ENCODE assay signal across 23 mouse cellular contexts in the genomic region with DNA sequence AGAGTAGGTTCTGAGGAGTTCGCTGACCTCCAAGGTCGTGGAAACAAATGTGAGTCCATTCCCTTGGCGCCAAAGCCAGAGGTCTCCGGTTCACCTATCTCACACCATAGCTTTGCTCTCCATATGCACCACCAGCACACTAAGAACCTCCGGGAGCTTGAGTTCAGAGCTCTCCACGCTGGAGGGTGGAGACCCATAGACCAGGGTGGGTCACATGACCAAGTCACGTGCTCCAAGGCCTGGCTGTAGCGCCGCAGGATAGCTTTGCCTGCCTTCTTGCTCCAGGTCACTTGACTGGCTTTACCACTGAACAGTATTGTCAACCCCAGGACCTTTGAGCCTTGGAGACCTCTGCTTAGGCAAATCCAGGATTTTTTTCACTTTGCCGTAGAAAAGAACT.
A peak's percentile ranks its signal among the peaks of the same experiment; 100 is the strongest.
DNase-seq lines count a peak whose midpoint lies in the region; ATAC-seq and TF ChIP-seq lines count a peak whose summit lies in the region.
"Had no signal": no experiment of that assay in that cellular context is flagged by ENCODE, and none has a peak within 500 bp of the region (broad histone marks: within the 10 kb centered on the region; RNA-seq: fewer than 3 reads in every experiment).

No protein-coding gene starts in this region.

- TF ChIP-seq CTCF in CH12.LX (conservative IDR thresholded peaks at IDR 0.05 in 1 of 2, IDR thresholded peaks at IDR 0.05 in 1 of 2; ENCODE audit: low read depth in 2 of 2, low read length in 2 of 2) = no peak
- TF ChIP-seq CTCF in MEL (IDR thresholded peaks at IDR 0.05 in 2 of 3, conservative IDR thresholded peaks at IDR 0.05 in 1 of 3; ENCODE audit: control insufficient read depth in 1 of 3, insufficient read depth in 1 of 3, low read depth in 2 of 3, low read length in 3 of 3, poor library complexity in 1 of 3, severe bottlenecking in 1 of 3) = no peak

- H3K4me1 ChIP-seq in heart, embryonic 13.5 days = peaks cover 14% of the 10 kb centered on the region
- H3K4me1 ChIP-seq in CH12.LX (ENCODE audit: control insufficient read depth in 1 of 2, insufficient read depth in 2 of 2) (peaks cover 4 to 29% of the 10 kb centered on the region in 2 experiments), MEL (ENCODE audit: control insufficient read depth in 1 of 2, insufficient read depth in 2 of 2, low read length in 2 of 2) (peaks cover 0 to 13% of the 10 kb centered on the region in 2 experiments; a peak in 3 of 4 replicates)

- no peak for TF ChIP-seq EP300 in CH12.LX (IDR thresholded peaks at IDR 0.05; ENCODE audit: low read length)
- no peak for TF ChIP-seq EP300 in MEL (IDR thresholded peaks at IDR 0.05; ENCODE audit: low read depth in 1 of 2, low read length in 2 of 2)

- DNase-seq in heart, postnatal 10 days = no peak
- DNase-seq in CH12.LX (ENCODE audit: extremely low read depth) = no peak
- no peak for DNase-seq in MEL (ENCODE audit: low read depth, low spot score)
- DNase-seq in yolk sac, embryonic 10.5 days (ENCODE audit: low spot score) = peak; percentile 42
- DNase-seq in adrenal gland, adult 2 months = no peak
- no peak for DNase-seq in Muller cell, postnatal 12 days (ENCODE audit: inconsistent ontology term)
- DNase-seq: cerebellum, adult 2 months; cerebellum, postnatal 14 days; gastrocnemius, postnatal 14 days; kidney, adult 11 months; kidney, postnatal 25 days; lung, adult 18-20 months; thymus, postnatal 14 days had no signal

- H3K9me3 ChIP-seq in heart, embryonic 13.5 days = no peaks in the 10 kb centered on the region
- H3K9me3 ChIP-seq in CH12.LX (replicated peaks; ENCODE audit: low read length) (peaks cover 5% of the 10 kb centered on the region), MEL (replicated peaks; ENCODE audit: insufficient read depth, low read length) (no peaks in the 10 kb centered on the region)
- H3K9me3 ChIP-seq: forebrain, embryonic 12.5 days; hindbrain, embryonic 15.5 days; kidney, embryonic 15.5 days; midbrain, embryonic 13.5 days; neural tube, embryonic 13.5 days had no signal

- H3K4me3 ChIP-seq in heart, embryonic 13.5 days = no peak overlapping the region
- H3K4me3 ChIP-seq in CH12.LX (replicated peaks in 1 of 3; ENCODE audit: low read depth in 2 of 3, low read length in 2 of 3, poor library complexity in 1 of 3) (no peak overlapping the region), MEL (ENCODE audit: control insufficient read depth in 1 of 2, insufficient read depth in 1 of 2, low read depth in 2 of 2, low read length in 2 of 2) (no peak overlapping the region)
- H3K4me3 ChIP-seq: erythroblast, embryonic 14.5 days; forebrain, embryonic 12.5 days; hindbrain, embryonic 15.5 days; kidney, embryonic 15.5 days; midbrain, embryonic 13.5 days; neural tube, embryonic 13.5 days had no signal

- TF ChIP-seq POLR2A in CH12.LX (IDR thresholded peaks at IDR 0.05; ENCODE audit: low read depth, low read length) = no peak
- no peak for TF ChIP-seq POLR2A in MEL (IDR thresholded peaks at IDR 0.05; ENCODE audit: control insufficient read depth in 1 of 2, insufficient read depth in 1 of 2, low read depth in 1 of 2, low read length in 2 of 2, poor library complexity in 1 of 2)

- H3K4me2 ChIP-seq in heart, embryonic 13.5 days = no peak overlapping the region
- no peak overlapping the region for H3K4me2 ChIP-seq in CH12.LX (ENCODE audit: insufficient read depth, low read depth, poor library complexity, severe bottlenecking)
- H3K4me2 ChIP-seq: forebrain, embryonic 12.5 days; hindbrain, embryonic 15.5 days; kidney, embryonic 15.5 days; midbrain, embryonic 13.5 days; neural tube, embryonic 13.5 days had no signal

- no peaks in the 10 kb centered on the region for H3K36me3 ChIP-seq in heart, embryonic 13.5 days
- H3K36me3 ChIP-seq in CH12.LX (replicated peaks in 1 of 2; ENCODE audit: control insufficient read depth in 1 of 2, insufficient read depth in 1 of 2, low read length in 1 of 2) = peaks cover 24 to 51% of the 10 kb centered on the region in 2 experiments
- peaks cover 2 to 16% of the 10 kb centered on the region in 2 experiments; a peak in 3 of 4 replicates for H3K36me3 ChIP-seq in MEL (ENCODE audit: control insufficient read depth in 1 of 2, insufficient read depth in 2 of 2, low read length in 2 of 2)
- H3K36me3 ChIP-seq: forebrain, embryonic 12.5 days; hindbrain, embryonic 15.5 days; midbrain, embryonic 13.5 days; neural tube, embryonic 13.5 days had no signal

- dilution Hi-C loops in CH12.LX (cut with MboI; ENCODE audit: extremely low pct_ligation_motif_present, extremely low pct_unique_long_range_greater_than_20kb, low sequenced_read_pairs) = no loop called here

- no peak overlapping the region for H3K27ac ChIP-seq in heart, embryonic 13.5 days (replicated peaks)
- H3K27ac ChIP-seq in CH12.LX (ENCODE audit: insufficient read depth, low read depth) = no peak overlapping the region
- no peak overlapping the region for H3K27ac ChIP-seq in MEL (ENCODE audit: control insufficient read depth, low read depth, low read length)
- H3K27ac ChIP-seq: forebrain, embryonic 12.5 days; hindbrain, embryonic 15.5 days; kidney, embryonic 15.5 days; macrophage; midbrain, embryonic 13.5 days; neural tube, embryonic 13.5 days had no signal

- in situ Hi-C loops in CH12.LX (cut with MboI; ENCODE audit: low pct_ligation_motif_present, low pct_unique_long_range_greater_than_20kb, low sequenced_read_pairs) = no loop called here

- H3K79me2 ChIP-seq in CH12.LX (replicated peaks; ENCODE audit: control insufficient read depth, extremely low read depth, insufficient read depth, poor library complexity, severe bottlenecking) (peaks cover 7% of the 10 kb centered on the region), MEL (ENCODE audit: control insufficient read depth, insufficient read depth, low read length, poor library complexity) (no peaks in the 10 kb centered on the region; the same call in 1 of the 2 replicates)

- peak; percentile 70; the same call in 1 of the 2 replicates for ATAC-seq in heart, embryonic 13.5 days (ENCODE audit: extremely low read depth, insufficient number of reproducible peaks, low FRiP score, low TSS enrichment)
- ATAC-seq: inflammation-experienced regulatory T-cells, adult 6 months; lung, postnatal 0 days; midbrain, embryonic 13.5 days had no signal

- no peaks in the 10 kb centered on the region for H3K27me3 ChIP-seq in heart, embryonic 13.5 days (replicated peaks)
- H3K27me3 ChIP-seq in CH12.LX (replicated peaks) (no peaks in the 10 kb centered on the region), MEL (ENCODE audit: control insufficient read depth in 1 of 2, insufficient read depth in 2 of 2, low read length in 2 of 2) (no peaks in the 10 kb centered on the region)
- H3K27me3 ChIP-seq: forebrain, embryonic 12.5 days; hindbrain, embryonic 15.5 days; kidney, embryonic 15.5 days; midbrain, embryonic 13.5 days; neural tube, embryonic 13.5 days had no signal

- TF ChIP-seq RAD21 in CH12.LX (IDR thresholded peaks at IDR 0.05; ENCODE audit: low read depth, low read length) (no peak), MEL (IDR thresholded peaks at IDR 0.05; ENCODE audit: low read depth, low read length) (no peak)

- intact Hi-C loops in heart, postnatal 10 days (cut with DNase I) = no loop called here

- 79% methylated on average over 10 of the region's 10 CpGs for WGBS in heart, embryonic 13.5 days

- no peak overlapping the region for H3K9ac ChIP-seq in heart, embryonic 13.5 days
- H3K9ac ChIP-seq in CH12.LX (ENCODE audit: insufficient read depth, low read depth) (no peak overlapping the region), MEL (ENCODE audit: control insufficient read depth, low read depth, low read length, poor library complexity, severe bottlenecking) (no peak overlapping the region)
- H3K9ac ChIP-seq: forebrain, embryonic 12.5 days; hindbrain, embryonic 15.5 days; kidney, embryonic 15.5 days; midbrain, embryonic 13.5 days; neural tube, embryonic 13.5 days had no signal

TF ChIP-seq in CH12.LX, 34 proteins besides CTCF, POLR2A, EP300 and RAD21:
- peak; percentile 9; the same call in 1 of the 2 replicates for TF ChIP-seq USF1 (IDR thresholded peaks at IDR 0.05; ENCODE audit: low read depth, low read length)
- TF ChIP-seq ZKSCAN1 (IDR thresholded peaks at IDR 0.05; ENCODE audit: borderline replicate concordance, low read depth, low read length) = no peak

TF ChIP-seq in MEL, 35 proteins besides CTCF, POLR2A, EP300 and RAD21:
- TF ChIP-seq USF2 (IDR thresholded peaks at IDR 0.05; ENCODE audit: borderline replicate concordance in 1 of 2, insufficient read depth in 1 of 2, low read depth in 1 of 2, low read length in 2 of 2) (peak in 1 of 2 experiments; percentile 44; a peak in 1 of 4 replicates), MYC (IDR thresholded peaks at IDR 0.05; ENCODE audit: low read depth, low read length) (no peak), USF1 (IDR thresholded peaks at IDR 0.05; ENCODE audit: low read depth, low read length) (peak; percentile 75), SMC3 (IDR thresholded peaks at IDR 0.05; ENCODE audit: low read depth, low read length) (no peak), ZMIZ1 (IDR thresholded peaks at IDR 0.05; ENCODE audit: low read depth, low read length) (no peak), MEF2A (IDR thresholded peaks at IDR 0.05; ENCODE audit: extremely low read depth, insufficient replicate concordance, low read depth, low read length, poor library complexity, severe bottlenecking) (no peak)
